Mouse (Mus musculus): Measurements from ENCODE around the gene Grb7.

Grb7 gene

GRCm38 (mm10) chr11:98497388-98498288 lies 51.4 kb downstream of the Grb7 start:
- DNase-seq (ENCODE audit: extremely low read depth, insufficient read length, low spot score): no peak

- DNase-seq (ENCODE audit: extremely low read depth, insufficient read length, low spot score): no peak
Observed at GRCm38 (mm10) chr11:98504926-98505325, 58.7 kb downstream of the Grb7 start.

Measured in 3134 (cell line).